Mouse (Mus musculus): Measurements from ENCODE around the gene Utf1. TPM values are rescaled to one million over a fixed set of nuclear protein-coding genes. Genes with fewer than 3 reads are reported as not detected.

Gene Utf1
- total RNA-seq, 2 experiments from 2014 or later = not detected

Other genes with a start within 250 kb of the Utf1 start
- not detected in 2 replicates for gene Adgra1, start 109.6 kb upstream of the Utf1 start, total RNA-seq (2015; ENCODE audit: low replicate concordance)
- gene Adgra1, start 109.6 kb upstream of the Utf1 start, total RNA-seq (2017; ENCODE audit: low replicate concordance) = not detected in 2 replicates
- gene Kndc1, start 49.1 kb upstream of the Utf1 start, total RNA-seq (2015; ENCODE audit: low replicate concordance) = not detected in 2 replicates
- not detected in 2 replicates for gene Kndc1, start 49.1 kb upstream of the Utf1 start, total RNA-seq (2017; ENCODE audit: low replicate concordance)
- gene 6430531B16Rik, start 35.0 kb downstream of the Utf1 start, total RNA-seq (2015; ENCODE audit: low replicate concordance) = not detected in 2 replicates
- gene 6430531B16Rik, start 35.0 kb downstream of the Utf1 start, total RNA-seq (2017; ENCODE audit: low replicate concordance) = 2.0 TPM in 1 of 2 replicates, not detected in the other
- gene Adam8, start 48.8 kb downstream of the Utf1 start, total RNA-seq (2015; ENCODE audit: low replicate concordance) = 6.9 and 8.3 TPM in 2 replicates
- 7.3 and 7.8 TPM in 2 replicates for gene Adam8, start 48.8 kb downstream of the Utf1 start, total RNA-seq (2017; ENCODE audit: low replicate concordance)
- gene Zfp511, start 92.6 kb downstream of the Utf1 start, total RNA-seq (2015; ENCODE audit: low replicate concordance) = 11.5 and 12.5 TPM in 2 replicates
- 5.8 and 6.6 TPM in 2 replicates for gene Zfp511, start 92.6 kb downstream of the Utf1 start, total RNA-seq (2017; ENCODE audit: low replicate concordance)
- gene Tubgcp2, start 92.9 kb downstream of the Utf1 start, total RNA-seq (2015; ENCODE audit: low replicate concordance) = 9.4 and 14.6 TPM in 2 replicates
- gene Tubgcp2, start 92.9 kb downstream of the Utf1 start, total RNA-seq (2017; ENCODE audit: low replicate concordance) = 8.3 and 9.6 TPM in 2 replicates
- gene Msx3, start 105.3 kb downstream of the Utf1 start, total RNA-seq (2015; ENCODE audit: low replicate concordance) = not detected in 2 replicates
- gene Msx3, start 105.3 kb downstream of the Utf1 start, total RNA-seq (2017; ENCODE audit: low replicate concordance) = not detected in 2 replicates
- not detected in 2 replicates for gene Caly, start 138.8 kb downstream of the Utf1 start, total RNA-seq (2015; ENCODE audit: low replicate concordance)
- gene Caly, start 138.8 kb downstream of the Utf1 start, total RNA-seq (2017; ENCODE audit: low replicate concordance) = not detected in 2 replicates
- gene Prap1, start 149.6 kb downstream of the Utf1 start, total RNA-seq (2015; ENCODE audit: low replicate concordance) = not detected in 2 replicates
- gene Prap1, start 149.6 kb downstream of the Utf1 start, total RNA-seq (2017; ENCODE audit: low replicate concordance) = not detected in 2 replicates
- 6.1 TPM in 1 of 2 replicates, not detected in the other for gene Fuom, start 158.7 kb downstream of the Utf1 start, total RNA-seq (2015; ENCODE audit: low replicate concordance)
- 2.1 TPM in 1 of 2 replicates, not detected in the other for gene Fuom, start 158.7 kb downstream of the Utf1 start, total RNA-seq (2017; ENCODE audit: low replicate concordance)
- 0.84 and 3.3 TPM in 2 replicates for gene Paox, start 172.0 kb downstream of the Utf1 start, total RNA-seq (2015; ENCODE audit: low replicate concordance)
- gene Paox, start 172.0 kb downstream of the Utf1 start, total RNA-seq (2017; ENCODE audit: low replicate concordance) = 1.2 and 7.9 TPM in 2 replicates
- gene Echs1, start 172.7 kb downstream of the Utf1 start, total RNA-seq (2015; ENCODE audit: low replicate concordance) = 12.5 and 23.4 TPM in 2 replicates
- gene Echs1, start 172.7 kb downstream of the Utf1 start, total RNA-seq (2017; ENCODE audit: low replicate concordance) = 9.2 and 25.3 TPM in 2 replicates
- 2.1 and 2.5 TPM in 2 replicates for gene Mtg1, start 193.8 kb downstream of the Utf1 start, total RNA-seq (2015; ENCODE audit: low replicate concordance)
- gene Mtg1, start 193.8 kb downstream of the Utf1 start, total RNA-seq (2017; ENCODE audit: low replicate concordance) = 1.6 TPM in 1 of 2 replicates, not detected in the other
- not detected in 2 replicates for gene Sprn, start 211.1 kb downstream of the Utf1 start, total RNA-seq (2015; ENCODE audit: low replicate concordance)
- not detected in 2 replicates for gene Sprn, start 211.1 kb downstream of the Utf1 start, total RNA-seq (2017; ENCODE audit: low replicate concordance)
- not detected in 2 replicates for gene Olfr522, start 221.0 kb downstream of the Utf1 start, total RNA-seq (2015; ENCODE audit: low replicate concordance)
- not detected in 2 replicates for gene Olfr522, start 221.0 kb downstream of the Utf1 start, total RNA-seq (2017; ENCODE audit: low replicate concordance)
- gene Olfr523, start 229.4 kb downstream of the Utf1 start, total RNA-seq (2015; ENCODE audit: low replicate concordance) = not detected in 2 replicates
- gene Olfr523, start 229.4 kb downstream of the Utf1 start, total RNA-seq (2017; ENCODE audit: low replicate concordance) = not detected in 2 replicates

Measured in erythroblast, adult 5-6 weeks (primary cell).